Mouse (Mus musculus) kidney, adult 11 months (tissue): ENCODE results near the gene Fgfr4.
A peak's percentile ranks its signal among the peaks of the same experiment; 100 is the strongest.

Source experiments
- DNase-seq: peaks from one replicate; pipeline ENCODE4 v3.0.0; 2022

The Fgfr4 gene

GRCm38 (mm10) chr13:55211221-55212010 is 59.0 kb downstream of the Fgfr4 start:
- DNase-seq, result peak; percentile 84

GRCm38 (mm10) chr13:55212011-55212360 is 59.5 kb downstream of the Fgfr4 start:
- peak; percentile 52 for DNase-seq

DNA sequence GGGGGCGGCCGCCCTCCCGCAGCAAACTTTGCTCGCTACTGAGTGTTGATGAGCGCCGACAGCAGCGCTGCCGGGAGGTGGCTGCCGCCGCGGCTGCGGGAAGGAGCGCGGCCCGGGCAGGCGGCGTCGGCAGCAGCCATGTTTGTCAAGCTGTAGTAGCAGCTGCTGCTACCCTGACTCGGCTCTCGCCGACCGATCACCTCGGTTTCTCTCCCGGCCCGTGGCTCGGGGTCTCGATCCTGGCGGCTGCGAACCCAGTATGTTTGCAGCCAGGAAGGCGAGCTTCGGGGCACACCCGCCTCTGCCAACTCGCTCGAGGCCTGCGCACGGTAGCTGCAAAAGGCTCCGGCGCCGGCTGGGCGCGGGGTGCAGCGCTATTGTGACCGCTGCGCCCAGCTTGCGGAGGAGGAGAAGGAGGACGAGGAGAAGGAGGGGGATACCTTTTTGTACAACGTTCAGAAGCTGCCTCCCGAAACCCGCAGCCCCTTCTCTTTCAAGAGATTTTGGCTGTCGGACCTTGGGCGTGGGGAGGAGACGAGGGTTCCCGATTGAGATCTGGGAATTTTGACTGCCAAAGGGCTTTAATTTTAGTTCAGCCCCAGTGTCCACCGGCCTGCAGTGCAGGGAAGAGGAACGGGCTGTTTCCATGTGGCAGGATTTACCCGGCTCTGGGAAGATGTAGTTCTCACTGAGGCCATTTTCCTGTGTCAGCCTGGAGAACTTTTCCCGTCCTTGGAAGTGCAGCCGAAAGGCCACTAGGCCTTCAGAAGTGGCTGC is 60.1 kb downstream of the Fgfr4 start:
- peak; percentile 66 for DNase-seq

- no peak for DNase-seq
Observed at GRCm38 (mm10) chr13:55213138-55213806, 60.8 kb downstream of the Fgfr4 start.
